Mouse (Mus musculus): ENCODE data around the gene Rngtt.

DNA sequence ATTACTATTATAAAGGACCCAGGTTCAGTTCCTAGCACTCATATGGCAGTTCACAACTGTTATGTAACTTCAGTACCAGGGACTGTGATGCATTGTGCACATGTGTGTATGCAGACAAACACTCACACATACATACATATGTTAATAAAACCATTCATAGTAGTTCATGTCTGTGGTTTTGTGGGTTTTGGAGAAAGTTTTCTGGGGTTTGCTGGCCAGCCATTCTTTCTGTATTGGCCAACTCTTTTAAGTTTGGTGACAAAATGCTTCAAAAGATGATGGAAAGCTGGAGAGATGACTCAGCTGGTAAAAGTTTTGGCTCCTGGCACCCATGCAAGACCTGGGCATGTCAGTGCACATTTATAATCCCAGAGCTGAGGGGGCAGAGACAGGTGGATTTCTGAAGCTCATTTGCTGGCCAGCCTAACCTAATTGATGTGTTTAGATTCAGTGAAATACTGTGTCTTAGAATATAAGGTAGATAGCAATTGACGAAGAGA lies 22.9 kb downstream of the Rngtt start:
- TF ChIP-seq POLR2A (IDR thresholded peaks at IDR 0.05; ENCODE audit: insufficient read depth, low read length), result no peak
- TF ChIP-seq CTCF (IDR thresholded peaks at IDR 0.05; ENCODE audit: low read depth, low read length), result no peak

Measured in ES-Bruce4 (cell line).